Mouse (Mus musculus) kidney, adult 8-10 months (tissue): ENCODE measurements around the gene Vps37d.

Source experiments
- DNase-seq, 2 experiments: peaks; one replicate each; pipeline ENCODE4 v3.0.0; 2022

Gene Vps37d

GRCm38 (mm10) chr5:135024665-135025224, 53.3 kb downstream of the Vps37d start:
- DNase-seq, result no peak

- peak; percentile 77 to 78 for DNase-seq
Observed at GRCm38 (mm10) chr5:135023344-135024173, 54.5 kb downstream of the Vps37d start, which contains the start of gene Stx1a. TSS of gene Stx1a (plus strand) at chr5:135023482.
